Mouse (Mus musculus) heart, postnatal 0 days (tissue): ENCODE results near the gene Gdf11.

Experiments
- CTCF ChIP-seq: IDR thresholded peaks from 2 replicates; pipeline ENCODE4 v1.5.1; 2016; ENCODE audit warnings: antibody characterized with exemption, control low read depth, low read depth
- EP300 ChIP-seq: IDR thresholded peaks from 2 replicates; pipeline ENCODE4 v1.6.1; 2016; ENCODE audit warnings: antibody characterized with exemption, low read depth

GRCm38 (mm10) chr10:128913219-128913618, 21.7 kb upstream of the Gdf11 start:
- TF ChIP-seq CTCF (peak; percentile 99), EP300 (no peak; the same call in 1 of the 2 replicates)
